Mouse (Mus musculus) heart, postnatal 25 days (tissue): ENCODE data around the gene Mettl21c. TPM values are rescaled to one million over a fixed set of nuclear protein-coding genes. Genes with fewer than 3 reads are reported as not detected.

ENCODE experiments used
- total RNA-seq, 2 experiments: library from RNA; stranded (reverse); gene quantifications; 2 replicates each; pipeline ENCODE4 v1.2.3; 2021

Gene Mettl21c
- total RNA-seq, 2 experiments from 2014 or later = not detected

Other genes with a start within 250 kb of the Mettl21c start
- gene Uxs1, start 192.2 kb downstream of the Mettl21c start, total RNA-seq = 1 to 10 TPM; 8.2 to 9.8 TPM
- 10 to 100 TPM; 41.5 to 44.2 TPM for gene Tpp2, start 86.4 kb downstream of the Mettl21c start, total RNA-seq
- gene Gm8251, start 41.9 kb upstream of the Mettl21c start, total RNA-seq = not detected
- gene Tex30, start 82.4 kb upstream of the Mettl21c start, total RNA-seq = 1 to 10 TPM; 5.3 to 8.0 TPM
- gene Kdelc1, start 98.8 kb upstream of the Mettl21c start, total RNA-seq = 10 to 100 TPM; 23.0 to 24.9 TPM
- 10 to 100 TPM in 1 of 2 experiments, 1 to 10 TPM in 1; 10.0 to 11.3 TPM for gene Bivm, start 98.9 kb upstream of the Mettl21c start, total RNA-seq
- gene Ercc5, start 127.7 kb upstream of the Mettl21c start, total RNA-seq = 10 to 100 TPM; 16.0 to 19.4 TPM
- gene Mettl21e, start 198.9 kb upstream of the Mettl21c start, total RNA-seq = under 1 TPM in 1 of 2 experiments, not detected in 1; 0.08 TPM